Mouse (Mus musculus): ENCODE measurements around the gene Mrpl12.

Gene Mrpl12

GRCm38 (mm10) chr11:120483448-120483934 lies 922 bp upstream of the Mrpl12 start:
- no peak for DNase-seq

GRCm38 (mm10) chr11:120485251-120485650 lies 838 bp downstream of the Mrpl12 start:
- DNase-seq: no peak

DNA sequence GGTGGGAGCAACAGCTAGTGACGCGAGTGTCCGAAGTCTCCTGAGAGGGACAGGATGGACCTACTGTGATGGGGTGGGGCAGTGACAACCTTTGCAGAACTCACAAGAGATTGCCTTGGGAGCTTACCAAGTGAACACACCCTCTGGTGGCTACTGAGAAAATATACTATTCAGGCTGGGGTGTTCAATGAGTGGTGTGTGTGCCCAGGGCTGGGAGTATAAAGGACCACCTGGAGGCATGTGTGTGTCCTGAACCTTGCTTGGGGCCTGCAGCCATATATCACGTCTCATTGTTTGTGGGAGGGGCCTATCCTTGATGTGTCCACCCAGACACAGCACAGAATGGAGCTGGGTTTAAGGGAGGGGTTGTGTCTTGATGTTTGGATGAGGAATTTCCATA lies 4.1 kb downstream of the Mrpl12 start:
- no peak for DNase-seq

GRCm38 (mm10) chr11:120489054-120489761 lies 4.8 kb downstream of the Mrpl12 start:
- peak; percentile 68 for DNase-seq

- DNase-seq: no peak
These were observed 6.1 kb downstream of the Mrpl12 start for GRCm38 (mm10) chr11:120490291-120491046.

GRCm38 (mm10) chr11:120491317-120492023 lies 7.1 kb downstream of the Mrpl12 start, which contains the start of gene Slc25a10:
Slc25a10 (plus strand) TSS chr11:120491840.
- peak; percentile 83 for DNase-seq

GRCm38 (mm10) chr11:120492024-120492877 lies 7.8 kb downstream of the Mrpl12 start:
- no peak for DNase-seq

- no peak for DNase-seq
These were observed 8.4 kb downstream of the Mrpl12 start for GRCm38 (mm10) chr11:120492878-120493203.

DNA sequence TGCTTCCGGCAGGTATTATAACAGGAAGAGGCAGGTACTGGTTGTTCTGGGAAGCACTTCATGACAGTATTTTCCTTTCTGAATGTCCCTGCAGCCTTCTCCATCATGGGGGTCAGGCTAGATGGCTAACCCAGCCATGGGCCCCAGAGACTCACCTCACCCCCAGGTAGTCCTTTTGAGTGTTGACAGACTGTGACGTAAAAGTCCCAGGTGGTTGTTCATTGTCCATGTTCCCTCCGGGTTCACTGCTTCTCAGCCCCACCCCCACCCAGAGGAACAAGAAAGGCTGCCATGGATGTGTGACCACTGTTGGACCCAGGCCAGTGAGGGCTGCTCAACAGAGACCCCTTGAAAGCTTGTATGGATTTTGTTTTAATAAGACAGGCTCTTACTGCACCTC lies 8.9 kb downstream of the Mrpl12 start:
- no peak for DNase-seq

DNA sequence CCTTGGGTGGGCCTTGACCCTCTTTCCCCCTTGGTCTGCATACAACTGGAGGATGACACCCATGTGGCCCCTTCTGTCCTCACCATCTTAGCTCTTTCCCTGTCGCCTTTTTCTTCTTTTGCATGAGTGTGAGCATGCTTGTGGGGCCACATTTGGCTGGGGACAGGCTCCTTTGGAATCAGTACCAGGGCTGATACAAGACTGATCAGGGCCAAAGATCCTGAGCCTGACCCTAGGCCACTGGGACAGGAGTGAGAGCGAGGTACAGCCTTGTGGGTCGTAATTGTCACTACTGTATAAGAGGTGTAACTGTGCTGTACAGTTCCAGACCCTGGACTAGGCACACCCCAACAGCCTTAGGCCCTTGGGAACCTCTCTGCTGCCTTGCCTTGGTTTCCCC lies 9.5 kb downstream of the Mrpl12 start:
- DNase-seq: no peak

GRCm38 (mm10) chr11:120497436-120497835 lies 13.0 kb downstream of the Mrpl12 start:
- no peak for DNase-seq

DNA sequence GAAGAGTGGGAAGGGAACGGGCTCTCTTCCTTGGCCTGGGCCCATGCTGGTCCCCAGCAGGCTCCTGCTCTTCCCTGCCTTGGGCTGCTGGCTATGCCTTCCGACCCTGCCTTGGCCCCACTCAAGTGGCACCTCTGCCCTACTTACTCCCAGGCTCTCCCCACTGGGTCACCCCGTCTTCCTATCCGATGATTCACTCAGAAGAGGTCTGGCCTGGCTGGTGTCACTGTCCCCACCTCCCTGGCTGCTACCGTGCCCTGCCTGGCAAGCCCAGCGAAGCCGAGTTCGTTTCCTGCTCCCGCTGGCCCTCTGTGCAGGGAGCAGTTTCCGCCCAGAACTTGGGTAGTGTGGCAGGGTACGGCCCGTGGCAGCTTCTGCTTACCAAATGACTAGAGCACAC lies 13.8 kb downstream of the Mrpl12 start:
- DNase-seq: no peak

GRCm38 (mm10) chr11:120498891-120499290 lies 14.5 kb downstream of the Mrpl12 start:
- no peak for DNase-seq

DNA sequence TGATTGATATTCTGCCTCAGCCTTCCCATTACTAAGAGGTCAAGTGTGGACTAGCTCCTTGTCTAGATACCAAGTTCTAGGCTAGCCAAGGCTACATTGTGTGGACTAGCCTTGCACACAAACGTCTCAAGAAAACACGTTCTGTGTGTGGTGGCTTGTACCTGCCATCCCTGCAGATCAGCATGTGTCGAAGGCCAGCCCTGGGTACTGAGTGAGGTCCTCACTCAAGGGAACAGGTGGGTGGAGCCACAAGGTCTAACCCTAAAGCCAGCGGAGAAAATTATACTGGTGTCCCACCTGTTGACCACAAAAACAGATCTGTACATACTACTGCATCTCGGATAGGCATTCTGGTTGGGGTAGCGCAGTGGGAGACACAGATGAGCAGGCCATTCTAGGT lies 15.5 kb downstream of the Mrpl12 start:
- no peak for DNase-seq

GRCm38 (mm10) chr11:120500357-120500756 lies 15.9 kb downstream of the Mrpl12 start:
- DNase-seq: no peak

GRCm38 (mm10) chr11:120501018-120501417 lies 16.6 kb downstream of the Mrpl12 start:
- DNase-seq: no peak

DNA sequence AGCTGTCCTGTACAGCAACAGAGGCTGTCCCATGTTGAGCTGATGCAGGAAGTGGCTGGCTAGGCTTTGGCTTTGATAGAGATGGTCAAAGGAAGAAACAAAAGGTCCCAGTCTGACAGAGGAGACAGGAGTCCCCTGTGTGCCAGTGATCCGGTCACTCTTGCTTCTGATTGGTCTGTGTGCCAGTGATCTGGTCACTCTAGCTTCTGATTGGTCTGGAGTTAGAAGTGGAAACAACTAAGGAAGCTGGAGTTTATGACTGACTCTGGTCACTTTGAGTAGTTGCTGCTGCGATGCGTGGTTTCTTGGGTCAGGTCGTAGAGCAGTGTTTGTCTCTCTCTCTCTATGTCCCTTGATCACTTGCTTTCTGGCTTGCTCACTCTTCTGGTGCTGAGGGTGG lies 17.3 kb downstream of the Mrpl12 start:
- DNase-seq: no peak

DNA sequence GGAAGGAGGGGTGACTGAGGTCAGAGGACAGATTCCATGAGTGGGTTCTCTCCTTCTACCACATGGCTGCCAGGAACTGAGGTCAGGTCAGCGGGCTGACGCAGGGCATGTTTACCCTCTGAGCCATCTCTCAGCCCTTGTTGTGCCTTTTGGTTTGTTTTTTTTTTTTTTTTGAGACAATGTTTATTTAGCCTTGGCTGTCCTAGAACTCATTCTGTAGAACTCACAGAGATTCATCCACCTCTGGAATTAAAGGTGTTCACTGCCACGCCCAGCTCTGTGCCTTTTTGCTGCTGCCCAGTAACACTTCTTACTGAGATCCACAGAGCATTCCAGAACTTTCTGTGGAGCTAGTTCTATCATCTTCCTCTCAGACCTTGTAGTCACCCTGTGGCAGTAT lies 21.2 kb downstream of the Mrpl12 start:
- DNase-seq: no peak

DNA sequence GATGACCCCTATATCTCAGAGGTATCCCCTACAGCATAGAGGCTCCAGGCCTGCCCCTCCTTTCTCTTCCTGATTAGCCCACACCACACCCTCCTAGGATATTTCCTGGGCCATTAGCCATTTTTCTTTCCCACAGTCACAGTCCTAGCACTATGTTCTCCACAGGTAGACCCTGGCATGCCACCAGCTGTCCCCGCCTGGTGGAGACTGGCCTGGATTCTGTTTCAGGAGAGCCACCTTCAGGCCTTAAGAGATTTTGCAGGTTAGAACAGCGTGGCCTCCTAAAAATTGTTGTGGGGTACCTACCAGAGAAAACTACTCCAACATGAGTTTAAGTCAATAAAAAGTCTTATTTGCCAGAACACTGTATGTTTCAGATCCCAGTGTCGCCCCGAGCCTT lies 22.5 kb downstream of the Mrpl12 start:
- no peak for DNase-seq

DNA sequence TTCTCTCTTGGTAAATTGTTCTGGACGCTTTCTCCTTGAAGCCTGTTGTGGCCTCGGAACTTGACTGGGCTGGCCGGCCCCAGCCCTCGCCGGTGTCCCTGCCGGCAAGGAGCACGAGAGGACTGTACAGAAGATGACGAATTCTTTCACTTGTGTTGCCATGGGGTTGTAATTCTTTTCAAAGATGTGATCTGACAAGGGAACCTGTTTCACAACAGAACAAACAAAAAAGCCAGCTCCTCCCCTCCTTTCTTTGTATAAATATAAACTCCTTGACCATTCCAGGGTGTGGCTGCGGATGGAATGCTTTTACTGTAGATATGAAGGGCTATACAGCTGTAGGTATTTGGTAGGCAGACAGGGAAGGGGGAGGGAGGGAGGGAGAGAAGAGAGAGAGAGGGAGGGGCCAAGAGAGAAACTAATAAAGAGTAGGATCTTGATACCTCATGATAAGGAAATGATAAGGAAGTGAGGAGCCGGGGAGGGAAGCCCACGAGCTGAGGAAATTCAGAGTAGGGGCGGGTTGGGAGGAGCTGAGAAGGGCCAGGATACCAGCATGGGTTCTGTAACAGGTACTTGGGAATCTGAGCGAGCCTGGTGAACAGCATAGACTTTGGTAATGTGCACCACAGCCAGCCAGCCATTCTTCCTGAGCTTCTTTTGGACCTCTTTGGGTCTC lies 23.3 kb downstream of the Mrpl12 start:
- DNase-seq: no peak

- DNase-seq: no peak
These were observed 24.0 kb downstream of the Mrpl12 start for GRCm38 (mm10) chr11:120508290-120508870.

DNA sequence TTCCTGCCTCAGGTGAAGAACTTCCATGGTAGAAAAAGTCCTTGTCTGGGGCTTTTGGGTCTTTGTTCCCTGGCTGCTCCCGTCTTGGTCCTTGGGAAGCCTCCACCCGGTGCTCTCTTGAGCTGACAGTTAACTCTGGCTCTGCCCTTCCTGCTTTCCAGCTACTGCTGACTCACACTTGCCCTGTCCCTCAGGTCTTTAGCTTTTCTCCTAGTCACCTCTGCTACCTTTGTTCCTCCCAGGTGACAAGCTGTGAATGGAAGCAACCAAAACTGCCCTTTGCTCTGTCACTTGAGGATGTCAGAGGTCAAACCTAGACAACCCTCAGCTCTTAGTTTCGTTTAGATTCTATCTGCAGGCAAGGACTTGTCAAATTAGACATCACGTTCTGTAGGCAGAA lies 25.5 kb downstream of the Mrpl12 start:
- no peak for DNase-seq

Data from cerebellum, adult 8-10 months (tissue).